Mouse (Mus musculus) right cerebral cortex, postnatal 14 days (tissue): ENCODE data around the gene Nhs.
"Not testable (repeated sequence)": the region's sequence is repeated elsewhere in the genome, so short reads cannot be mapped to it uniquely, and the experiment has no call there.

Source experiments
- DNase-seq: peaks from one replicate; pipeline ENCODE4 v3.0.0; 2022

The Nhs gene

DNA sequence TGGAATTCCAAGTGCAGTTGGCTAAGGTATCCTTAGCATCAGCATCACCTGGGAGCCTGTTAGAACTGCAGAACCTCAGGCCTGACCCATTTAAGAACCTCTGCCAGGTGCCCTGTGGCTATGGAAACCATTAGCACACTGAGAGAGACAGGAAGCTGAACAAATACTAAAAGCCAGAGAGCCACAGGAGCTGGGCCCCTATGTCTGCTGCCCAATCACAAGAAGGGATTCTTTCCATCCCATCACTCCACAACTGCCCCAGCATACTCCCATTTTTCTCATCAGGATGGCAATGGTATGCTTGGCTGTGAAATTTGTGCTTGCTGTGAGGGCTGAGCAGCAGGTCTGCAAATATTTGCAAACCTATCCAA, 232.9 kb downstream of the Nhs start:
- no peak for DNase-seq

- DNase-seq, result no peak
These were observed 233.4 kb downstream of the Nhs start for GRCm38 (mm10) chrX:161925973-161926682.

- DNase-seq, result no peak
These were observed 236.9 kb downstream of the Nhs start for GRCm38 (mm10) chrX:161922655-161923054.

- DNase-seq, result no peak
These were observed 237.9 kb downstream of the Nhs start for GRCm38 (mm10) chrX:161921581-161921980.

GRCm38 (mm10) chrX:161909963-161910362, 249.6 kb downstream of the Nhs start:
- DNase-seq, result no peak

GRCm38 (mm10) chrX:161908652-161909403, 250.7 kb downstream of the Nhs start:
- peak; percentile 13 for DNase-seq

DNA sequence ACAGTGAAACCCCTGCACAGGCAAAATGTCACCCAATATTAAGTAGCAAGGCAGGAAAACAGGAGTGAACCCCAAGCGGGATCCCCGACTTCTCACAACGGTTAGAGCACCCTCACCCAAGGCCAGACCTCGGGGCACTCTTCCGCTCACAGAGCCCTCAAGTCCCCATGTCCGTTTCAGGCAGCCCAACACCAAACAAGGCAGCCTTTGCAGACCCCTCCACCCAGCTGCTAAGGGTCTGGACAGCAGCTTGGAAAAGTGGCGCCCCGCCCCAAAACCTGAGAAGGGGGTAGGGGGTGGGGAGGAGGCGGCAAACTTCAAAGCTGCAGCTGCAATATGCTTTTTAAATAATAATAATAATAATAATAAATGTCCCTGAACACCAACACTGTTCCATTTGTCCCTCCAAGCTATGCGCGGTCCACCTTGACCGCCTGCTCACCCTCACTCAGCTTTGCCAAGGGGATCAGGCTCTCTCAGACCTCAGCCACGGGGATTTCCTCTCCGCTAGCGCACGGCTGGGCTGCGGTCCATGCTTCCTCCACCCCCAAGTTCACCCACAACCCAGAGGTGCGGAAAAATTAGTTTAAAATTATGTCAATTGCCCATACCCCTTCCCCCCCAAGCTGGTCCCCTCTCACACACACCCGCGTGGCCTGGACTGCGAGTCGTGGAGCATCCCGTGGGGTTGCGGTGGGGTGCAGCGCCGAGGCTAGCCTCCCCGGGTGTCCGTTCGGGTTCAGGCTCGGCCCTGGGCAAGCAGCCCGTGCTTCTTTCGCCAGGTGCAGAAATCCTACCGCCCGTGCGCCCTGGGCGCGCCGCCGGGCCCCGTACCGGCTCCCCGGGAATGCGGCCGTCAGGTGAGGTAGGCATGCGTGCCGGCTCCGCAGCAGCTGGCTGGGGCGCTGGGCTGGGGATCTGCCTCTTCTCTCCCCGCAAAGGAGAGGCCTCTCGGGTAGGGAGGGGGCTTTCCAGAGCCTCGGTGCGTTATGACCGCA, 251.6 kb downstream of the Nhs start:
- no peak for DNase-seq

DNA sequence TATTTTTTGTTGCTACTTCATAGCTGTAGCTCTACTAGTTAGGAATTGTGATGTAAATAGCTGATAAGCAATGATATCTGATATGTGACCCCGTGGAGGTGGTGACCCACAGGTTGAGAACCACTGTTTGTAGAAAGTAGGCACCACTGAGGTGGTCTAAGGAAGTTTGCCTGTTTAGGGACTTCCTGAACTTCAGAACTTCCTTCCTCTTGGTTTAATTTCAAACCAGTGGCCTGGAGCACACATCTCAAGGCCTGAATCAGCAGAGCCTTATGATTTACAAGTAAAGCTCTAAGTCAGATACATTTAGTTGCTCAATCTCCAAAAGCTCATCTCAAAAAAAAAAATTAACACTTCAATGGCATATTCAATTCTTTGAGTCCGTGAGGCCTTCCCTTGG, 265.1 kb downstream of the Nhs start:
- DNase-seq, result no peak

DNA sequence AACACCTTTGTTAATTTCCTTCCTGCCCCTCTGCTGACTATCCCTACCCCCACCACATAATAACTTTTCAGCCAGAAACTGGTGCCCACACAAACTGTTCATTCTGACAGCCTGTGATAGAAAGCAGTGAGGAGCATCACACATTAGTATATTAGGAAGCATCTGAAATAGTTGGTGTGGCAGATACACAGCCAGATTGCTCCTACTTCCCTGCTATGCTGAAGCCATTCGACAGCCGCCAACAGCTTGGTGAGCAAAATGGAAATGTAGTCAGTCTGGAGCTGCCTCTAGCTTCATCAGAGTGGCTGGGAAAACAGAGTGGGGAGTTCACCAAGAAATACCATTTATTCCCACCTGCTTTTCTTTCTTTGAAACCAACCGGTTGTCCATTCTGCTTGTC, 275.9 kb downstream of the Nhs start:
- no peak for DNase-seq

- no peak for DNase-seq
These were observed 282.4 kb downstream of the Nhs start for GRCm38 (mm10) chrX:161877123-161877522.

GRCm38 (mm10) chrX:161873511-161873910, 286.0 kb downstream of the Nhs start:
- DNase-seq, result peak; percentile 16

DNA sequence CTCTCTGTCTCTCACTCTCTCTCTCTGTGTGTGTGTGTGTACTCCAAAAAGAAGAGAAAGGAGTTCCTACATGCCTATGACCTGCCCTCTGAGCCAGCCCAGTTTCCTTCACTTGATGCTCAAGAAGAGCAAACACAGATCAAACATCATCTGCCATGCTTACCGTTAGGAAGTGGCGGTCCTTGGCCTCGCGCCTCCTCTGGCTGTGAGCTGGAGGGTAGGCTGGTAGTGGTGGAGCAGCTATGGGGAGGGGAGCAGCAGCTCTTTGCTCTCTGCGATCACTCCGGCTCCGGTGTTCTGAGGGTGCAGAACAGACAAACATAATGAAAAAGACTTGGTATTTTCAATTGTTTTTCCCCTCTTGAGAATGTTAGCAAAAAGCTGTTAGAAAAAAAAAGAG, 288.2 kb downstream of the Nhs start:
- no peak for DNase-seq

DNA sequence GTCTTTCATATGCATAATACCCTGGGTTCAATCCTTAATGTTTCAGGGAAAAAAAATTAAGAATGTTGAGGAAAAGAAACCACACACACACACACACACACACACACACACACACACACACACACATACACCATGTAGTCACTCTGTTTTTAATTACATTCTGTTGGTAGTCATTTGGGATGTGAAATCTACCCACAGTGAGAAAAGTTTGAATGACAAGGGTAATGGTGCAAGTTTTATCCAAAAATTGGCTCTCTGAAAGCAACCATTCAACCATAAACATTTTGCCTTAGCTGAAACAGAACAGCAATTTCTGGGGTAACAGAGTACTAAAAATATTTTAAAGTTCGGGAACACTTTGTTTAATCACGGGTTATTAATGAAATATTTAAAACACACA, 303.9 kb downstream of the Nhs start:
- no peak for DNase-seq

- DNase-seq, result no peak
These were observed 305.8 kb downstream of the Nhs start for GRCm38 (mm10) chrX:161853626-161854312.

GRCm38 (mm10) chrX:161826186-161826585, 333.3 kb downstream of the Nhs start:
- DNase-seq, result not testable (repeated sequence)

GRCm38 (mm10) chrX:161790182-161790581, 369.3 kb downstream of the Nhs start:
- no peak for DNase-seq
